Mouse (Mus musculus) intestine, embryonic 16.5 days (tissue): ENCODE measurements around the gene Ralgps1. TPM values are rescaled to one million over a fixed set of nuclear protein-coding genes. Genes with fewer than 3 reads are reported as not detected.

ENCODE experiments used
- ATAC-seq: fragments of 200-750 bp; cut with Nextera tagmentation; 2 replicates; pipeline ENCODE4 v1.8.0; 2017; ENCODE audit warnings: moderate TSS enrichment, moderate library complexity
- H3K27ac ChIP-seq: fragments of 300-500 bp; sonication (generic); 2 replicates; pipeline ENCODE4 v1.5.1; 2014; ENCODE audit warnings: mild to moderate bottlenecking, low read length
- H3K27me3 ChIP-seq: fragments of 300-500 bp; sonication (generic); replicated peaks from 2 replicates; pipeline ENCODE4 v1.6.1; 2014; ENCODE audit warnings: low read length, control low read depth, mixed read lengths; ENCODE audit not compliant: control insufficient read depth, insufficient read depth
- H3K36me3 ChIP-seq: fragments of 300-500 bp; sonication (generic); 2 replicates; pipeline ENCODE4 v1.6.1; 2014; ENCODE audit warnings: low read length, control low read depth; ENCODE audit not compliant: control insufficient read depth, insufficient read depth
- H3K4me1 ChIP-seq: fragments of 300-500 bp; sonication (generic); 2 replicates; pipeline ENCODE4 v1.6.1; 2014; ENCODE audit warnings: low read length, control low read depth, mixed read lengths; ENCODE audit not compliant: control insufficient read depth, insufficient read depth
- H3K4me2 ChIP-seq: fragments of 300-500 bp; sonication (generic); 2 replicates; pipeline ENCODE4 v1.6.1; 2014; ENCODE audit warnings: low read depth, low read length, control low read depth
- H3K4me3 ChIP-seq: fragments of 300-500 bp; sonication (generic); 2 replicates; pipeline ENCODE4 v1.5.1; 2014; ENCODE audit warnings: mild to moderate bottlenecking, low read length
- H3K9ac ChIP-seq: fragments of 300-500 bp; sonication (generic); 2 replicates; pipeline ENCODE4 v1.6.1; 2014; ENCODE audit warnings: low read depth, low read length
- H3K9me3 ChIP-seq: fragments of 300-500 bp; sonication (generic); 2 replicates; pipeline ENCODE4 v1.6.1; 2016; ENCODE audit warnings: low read length, control low read depth; ENCODE audit not compliant: control insufficient read depth
- WGBS: fragments of 180-500 bp; shearing (Covaris S2); extraction: QIAGEN DNeasy Blood & Tissue Kit; methylation state at CpG from one replicate; pipeline ENCODE4 v1.1.7; 2014; 5-methylcytosine and 5-hydroxymethylcytosine counted together
- polyA plus RNA-seq: library from polyadenylated mRNA; unstranded; fragments of >200 nt; fragmentation: Nextera tagmentation; extraction: Ambion mirVana; gene quantifications from 2 replicates; pipeline ENCODE4 v1.2.1, GENCODE M21; 2015

Gene Ralgps1
- polyA plus RNA-seq, 1 experiment from 2014 or later: 6.3 TPM

DNA sequence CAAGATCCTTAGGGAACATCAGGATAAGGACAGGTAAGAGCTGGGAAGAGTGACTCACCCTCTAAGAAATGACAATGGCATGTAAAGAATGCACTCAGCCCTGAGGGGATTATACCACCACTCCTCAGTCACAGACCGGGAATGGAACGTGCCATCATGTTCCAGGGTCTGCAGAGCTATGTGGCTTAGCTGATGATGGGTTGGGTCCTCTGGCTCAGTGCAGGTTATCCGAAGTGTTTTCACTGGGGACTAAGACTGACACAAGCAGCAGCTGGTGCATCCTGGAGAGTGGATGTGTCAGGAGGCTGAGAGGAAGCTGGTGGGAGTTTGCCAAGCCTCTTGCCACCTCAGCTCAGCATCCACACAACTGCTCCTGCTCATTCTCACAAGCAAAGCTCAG, 50.7 kb downstream of the Ralgps1 start:
- no peaks in the 10 kb centered on the region for H3K27me3 ChIP-seq
- no peak for ATAC-seq
- H3K4me3 ChIP-seq: no peak overlapping the region
- WGBS: 40% methylated on average over 3 of the region's 3 CpGs
- no peak overlapping the region for H3K9ac ChIP-seq
- H3K9me3 ChIP-seq: no peaks in the 10 kb centered on the region
- H3K27ac ChIP-seq: no peak overlapping the region
- peaks cover 16% of the 10 kb centered on the region for H3K4me1 ChIP-seq
- H3K36me3 ChIP-seq: no peaks in the 10 kb centered on the region
- no peak overlapping the region for H3K4me2 ChIP-seq

DNA sequence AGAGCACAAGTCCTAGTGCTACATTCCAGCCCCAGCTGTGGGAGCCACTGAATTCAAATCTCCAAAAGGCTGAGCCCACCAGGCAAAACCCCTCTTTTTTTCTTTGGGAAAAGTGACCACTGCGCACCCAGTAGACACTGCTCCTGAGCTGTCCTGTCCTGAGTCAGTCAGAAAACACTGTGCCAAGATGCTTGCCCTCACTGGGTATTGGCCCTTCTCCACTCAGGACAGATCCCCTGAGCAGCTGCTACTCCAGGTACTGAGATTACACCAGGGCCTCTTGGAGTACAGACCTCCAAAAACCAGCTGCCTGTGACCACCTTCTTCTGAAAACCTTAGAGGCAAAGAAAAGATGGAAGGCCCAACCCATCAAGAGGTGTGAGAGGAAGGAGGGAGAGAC, 51.4 kb downstream of the Ralgps1 start:
- no peak overlapping the region for H3K27ac ChIP-seq
- ATAC-seq: no peak
- no peaks in the 10 kb centered on the region for H3K36me3 ChIP-seq
- H3K9ac ChIP-seq: no peak overlapping the region
- peaks cover 21% of the 10 kb centered on the region for H3K4me1 ChIP-seq
- H3K27me3 ChIP-seq: no peaks in the 10 kb centered on the region
- no peak overlapping the region for H3K4me3 ChIP-seq
- H3K9me3 ChIP-seq: no peaks in the 10 kb centered on the region
- H3K4me2 ChIP-seq: no peak overlapping the region
- 100% methylated on average over 1 of the region's 1 CpGs for WGBS

DNA sequence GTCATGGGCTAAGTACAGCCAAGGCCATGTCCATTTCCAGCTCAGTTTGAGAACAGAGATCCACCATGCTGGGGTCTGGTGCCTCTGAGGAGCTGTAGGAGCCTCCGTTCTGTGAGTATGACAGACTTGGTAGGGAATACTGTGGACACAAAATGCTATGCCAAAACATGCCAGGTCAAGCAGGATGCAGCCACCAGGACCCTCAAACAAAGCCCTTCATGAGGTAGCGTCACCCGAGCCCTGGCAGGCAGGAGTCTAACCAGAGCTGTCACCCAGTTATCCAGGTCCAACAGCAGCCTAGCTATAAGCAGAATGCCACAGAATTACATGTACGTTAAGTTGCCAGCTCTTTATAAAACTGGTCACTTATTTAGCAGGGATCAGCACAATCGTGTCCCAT, 51.8 kb downstream of the Ralgps1 start:
- H3K9ac ChIP-seq: no peak overlapping the region
- H3K36me3 ChIP-seq: no peaks in the 10 kb centered on the region
- no peak overlapping the region for H3K4me2 ChIP-seq
- peaks cover 24% of the 10 kb centered on the region for H3K4me1 ChIP-seq
- H3K4me3 ChIP-seq: no peak overlapping the region
- WGBS: 86% methylated on average over 5 of the region's 5 CpGs
- ATAC-seq: no peak
- no peak overlapping the region for H3K27ac ChIP-seq
- H3K27me3 ChIP-seq: no peaks in the 10 kb centered on the region
- no peaks in the 10 kb centered on the region for H3K9me3 ChIP-seq

DNA sequence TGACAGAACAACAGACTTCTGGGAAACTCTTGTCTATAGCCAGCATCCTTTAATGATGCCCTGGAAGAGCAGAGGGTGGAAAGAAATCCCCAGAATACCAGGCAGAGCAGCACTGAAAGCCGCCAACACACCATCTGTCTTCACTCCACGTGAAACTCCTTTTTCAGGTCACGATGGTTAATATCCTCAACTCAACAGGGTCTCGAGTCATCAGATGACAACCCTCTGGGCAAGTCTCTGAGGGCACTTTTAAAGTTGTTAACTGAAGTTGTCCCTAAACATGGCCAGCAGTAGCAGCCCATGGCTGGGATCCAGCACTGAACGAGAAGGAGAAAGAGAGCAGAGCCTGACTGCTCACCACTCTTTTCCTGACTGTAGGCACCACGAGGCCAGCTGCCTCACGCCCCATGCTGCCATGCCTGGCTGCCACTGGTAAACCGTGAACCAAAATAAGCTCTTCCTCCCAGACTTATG, 52.8 kb downstream of the Ralgps1 start:
- 71% methylated on average over 8 of the region's 8 CpGs for WGBS
- ATAC-seq: no peak
- Histone ChIP-seq H3K4me3 (no peak overlapping the region), H3K9me3 (no peaks in the 10 kb centered on the region), H3K9ac (no peak overlapping the region), H3K27me3 (no peaks in the 10 kb centered on the region), H3K4me1 (peaks cover 22% of the 10 kb centered on the region), H3K36me3 (no peaks in the 10 kb centered on the region), H3K4me2 (no peak overlapping the region), H3K27ac (no peak overlapping the region)

DNA sequence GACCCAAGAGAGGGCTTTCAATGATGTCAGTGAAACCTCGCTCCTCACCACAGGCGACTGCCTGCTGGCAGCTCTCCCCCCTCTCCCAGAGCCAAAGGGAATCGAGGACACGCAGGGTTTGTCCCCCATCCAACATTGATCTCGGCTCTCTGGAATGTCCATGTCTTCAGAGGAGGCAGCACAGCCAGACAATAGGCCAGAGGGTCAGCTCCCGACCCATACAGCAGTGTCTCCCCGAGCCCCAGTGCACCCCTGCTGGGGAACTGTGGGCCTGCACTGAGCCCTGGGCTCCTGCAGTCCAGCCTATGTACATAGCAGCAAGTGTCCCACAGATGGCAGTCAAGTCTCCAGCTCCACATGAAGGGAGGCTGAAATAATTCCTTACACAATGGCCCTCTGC, 54.8 kb downstream of the Ralgps1 start:
- peak; percentile 87 for ATAC-seq
- Histone ChIP-seq H3K4me3 (no peak overlapping the region), H3K4me1 (peaks cover 22% of the 10 kb centered on the region), H3K27ac (peak overlapping the region; percentile 82), H3K27me3 (no peaks in the 10 kb centered on the region), H3K36me3 (no peaks in the 10 kb centered on the region), H3K9ac (peak overlapping the region; percentile 16; the same call in 1 of the 2 replicates), H3K4me2 (no peak overlapping the region), H3K9me3 (no peaks in the 10 kb centered on the region)
- WGBS: 36% methylated on average over 7 of the region's 7 CpGs

DNA sequence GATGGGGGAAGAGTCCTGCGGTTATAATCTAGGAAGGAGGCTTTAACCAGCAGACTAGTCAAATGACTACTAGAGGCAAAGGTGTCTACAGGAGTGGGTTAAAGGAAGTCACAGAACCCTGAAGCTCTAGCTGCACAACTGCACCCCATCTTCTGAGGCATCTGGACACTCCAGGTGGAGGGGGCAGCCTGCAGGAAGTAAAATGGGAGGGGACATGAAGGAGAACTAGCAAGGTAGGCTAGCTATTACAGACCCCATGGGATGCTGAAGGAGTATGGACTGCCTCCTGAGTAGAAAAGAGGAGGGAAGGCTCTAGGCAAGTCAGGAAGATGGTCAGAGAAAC, 55.3 kb downstream of the Ralgps1 start:
- Histone ChIP-seq H3K4me2 (no peak overlapping the region), H3K9ac (peak overlapping the region; percentile 16; the same call in 1 of the 2 replicates), H3K4me3 (no peak overlapping the region), H3K36me3 (no peaks in the 10 kb centered on the region), H3K9me3 (no peaks in the 10 kb centered on the region), H3K27ac (peak overlapping the region; percentile 82), H3K4me1 (peaks cover 22% of the 10 kb centered on the region), H3K27me3 (no peaks in the 10 kb centered on the region)
- no peak for ATAC-seq
- WGBS: 86% methylated on average over 1 of the region's 1 CpGs

DNA sequence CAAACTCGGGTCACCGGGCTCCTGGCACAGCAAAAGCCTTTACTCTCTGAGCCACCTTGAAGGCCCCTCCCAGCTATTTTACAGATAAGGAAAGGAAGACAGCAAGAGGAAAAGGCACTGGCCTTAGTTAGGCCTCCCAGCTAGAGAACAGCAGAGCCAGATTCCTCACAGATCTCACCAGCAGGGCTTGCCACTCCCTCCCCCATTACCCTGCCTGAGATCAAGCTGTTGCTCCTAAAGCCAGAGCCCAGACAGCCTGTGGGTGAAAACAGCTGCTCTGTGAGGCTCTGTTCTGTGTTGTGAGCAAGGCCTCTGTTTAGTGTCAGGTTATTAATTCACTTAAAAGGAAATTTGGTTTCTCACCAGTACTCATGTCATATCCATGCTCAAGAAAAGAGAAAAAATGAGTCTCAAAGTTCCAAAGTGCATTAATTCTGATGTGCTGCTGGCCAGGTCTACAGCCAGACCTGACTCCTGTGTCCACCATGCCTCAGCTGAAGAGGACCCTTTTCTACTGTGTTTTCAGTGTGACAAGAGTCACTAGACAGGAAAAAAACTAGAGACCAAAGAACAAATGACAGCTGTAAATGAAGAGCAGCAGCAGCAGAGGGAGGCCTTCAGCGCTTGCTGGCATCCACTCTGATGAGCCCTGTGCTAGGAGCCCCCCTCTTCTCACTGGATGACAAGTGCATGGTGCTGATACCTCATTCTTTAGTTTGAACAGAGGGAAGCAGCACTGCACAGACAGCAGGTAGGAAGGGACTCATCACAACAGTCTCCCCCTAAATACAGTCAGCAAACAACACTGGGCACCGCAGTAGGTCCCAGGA, 55.8 kb downstream of the Ralgps1 start:
- 57% methylated on average over 4 of the region's 4 CpGs for WGBS
- no peak overlapping the region for H3K4me3 ChIP-seq
- no peak overlapping the region for H3K4me2 ChIP-seq
- H3K9me3 ChIP-seq: no peaks in the 10 kb centered on the region
- peak overlapping the region; percentile 82 for H3K27ac ChIP-seq
- no peaks in the 10 kb centered on the region for H3K36me3 ChIP-seq
- H3K27me3 ChIP-seq: no peaks in the 10 kb centered on the region
- ATAC-seq: peak; percentile 83
- peaks cover 22% of the 10 kb centered on the region for H3K4me1 ChIP-seq
- H3K9ac ChIP-seq: peak overlapping the region; percentile 16; the same call in 1 of the 2 replicates

DNA sequence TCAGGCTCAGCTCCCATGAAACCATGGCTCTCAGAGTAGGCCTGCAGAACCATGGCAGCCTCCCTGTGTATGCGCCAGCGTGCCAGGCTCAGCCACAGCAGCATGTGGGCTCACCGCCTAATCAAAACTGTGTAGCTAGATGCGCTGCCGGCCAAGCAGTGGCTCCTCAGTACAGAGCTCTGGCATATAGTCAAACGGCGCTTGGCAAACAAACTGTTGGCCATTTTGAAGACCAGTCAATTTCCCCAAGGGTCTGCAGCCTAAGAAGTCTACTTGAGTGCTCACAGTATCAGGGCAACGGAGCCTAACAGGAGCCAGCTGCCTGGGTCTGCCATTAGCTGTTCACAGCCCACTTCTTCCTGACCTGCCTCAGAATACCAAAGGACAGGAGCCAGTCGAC, 61.9 kb downstream of the Ralgps1 start:
- Histone ChIP-seq H3K27me3 (no peaks in the 10 kb centered on the region), H3K9me3 (no peaks in the 10 kb centered on the region), H3K27ac (no peak overlapping the region), H3K4me3 (no peak overlapping the region), H3K36me3 (no peaks in the 10 kb centered on the region), H3K4me1 (no peaks in the 10 kb centered on the region), H3K9ac (no peak overlapping the region), H3K4me2 (no peak overlapping the region)
- no peak for ATAC-seq
- 83% methylated on average over 9 of the region's 9 CpGs for WGBS

DNA sequence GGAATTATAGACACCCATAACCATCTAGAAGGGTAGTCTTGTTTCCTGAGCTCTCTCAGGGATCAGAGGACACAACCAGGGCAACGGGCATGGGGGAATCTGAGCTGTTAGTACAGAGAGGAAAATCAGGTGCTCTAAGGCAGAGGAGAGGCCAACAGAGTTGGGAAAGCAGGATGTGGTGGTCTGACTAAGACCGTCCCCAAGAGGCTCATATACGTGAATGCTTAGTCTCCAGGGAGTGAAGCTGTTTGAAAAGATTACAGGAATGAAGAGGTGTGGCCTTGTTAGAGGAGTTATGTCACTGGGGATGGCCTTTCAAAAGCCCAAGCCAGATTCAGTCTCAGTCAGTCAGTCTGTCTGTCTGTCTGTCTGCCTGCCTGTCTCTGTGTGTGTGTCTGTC, 64.7 kb downstream of the Ralgps1 start:
- ATAC-seq: no peak
- 85% methylated on average over 3 of the region's 3 CpGs for WGBS

More for the DNA sequence above, 64.7 kb downstream of the Ralgps1 start:
- Histone ChIP-seq H3K27me3 (no peaks in the 10 kb centered on the region), H3K4me1 (peaks cover 13% of the 10 kb centered on the region), H3K4me3 (no peak overlapping the region), H3K27ac (no peak overlapping the region), H3K4me2 (no peak overlapping the region), H3K9ac (no peak overlapping the region), H3K36me3 (no peaks in the 10 kb centered on the region), H3K9me3 (no peaks in the 10 kb centered on the region)
